Mouse (Mus musculus): ENCODE results near the gene Cubn.

DNA sequence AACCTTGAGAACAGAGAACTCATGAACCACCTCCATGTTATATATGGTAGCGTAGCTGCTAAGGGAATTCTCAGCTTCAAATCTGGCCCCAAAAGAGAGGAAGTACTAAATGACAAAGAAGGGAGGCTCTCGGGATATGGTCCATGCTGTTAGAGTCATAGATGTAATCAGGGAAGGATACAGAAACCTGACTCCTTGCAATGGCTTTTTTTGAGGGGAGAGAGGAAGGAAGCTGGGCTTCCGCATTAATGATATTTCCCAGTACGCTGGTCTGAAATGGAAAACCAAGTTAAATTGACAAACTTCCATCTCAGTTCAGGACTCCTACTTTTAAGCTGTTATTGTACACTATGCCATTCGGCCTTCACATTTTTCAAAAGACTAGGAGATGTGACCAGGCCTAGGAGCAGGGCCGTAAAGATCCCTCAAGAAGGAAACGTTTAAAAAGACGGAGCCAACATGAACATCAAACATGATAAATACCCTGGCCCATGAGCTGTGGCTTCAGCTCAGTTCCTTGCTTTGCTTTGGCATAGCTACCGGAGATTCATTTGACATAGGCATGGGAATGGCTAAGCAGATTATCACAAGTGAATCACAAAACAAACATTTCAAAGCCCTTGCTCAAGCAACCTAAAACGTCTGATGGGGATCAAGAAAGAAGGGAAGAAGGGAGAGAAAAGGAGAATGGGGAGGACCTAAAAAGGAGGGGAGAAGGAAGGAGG, 120.4 kb downstream of the Cubn start:
- TF ChIP-seq CTCF (IDR thresholded peaks at IDR 0.05; ENCODE audit: borderline replicate concordance, insufficient read depth, low read depth, low read length): no peak
- no peak for TF ChIP-seq POLR2A (IDR thresholded peaks at IDR 0.05; ENCODE audit: borderline replicate concordance, insufficient read depth, low read length)

All from cerebellum, adult 2 months (tissue).